Mouse (Mus musculus) kidney, postnatal 10 days (tissue): ENCODE results near the gene Ankrd33.

Source experiments
- DNase-seq: peaks from one replicate; pipeline ENCODE4 v3.0.0; 2021; ENCODE audit warnings: mixed read lengths

Gene Ankrd33

GRCm38 (mm10) chr15:101147115-101147909 lies 31.8 kb downstream of the Ankrd33 start:
- no peak for DNase-seq

DNA sequence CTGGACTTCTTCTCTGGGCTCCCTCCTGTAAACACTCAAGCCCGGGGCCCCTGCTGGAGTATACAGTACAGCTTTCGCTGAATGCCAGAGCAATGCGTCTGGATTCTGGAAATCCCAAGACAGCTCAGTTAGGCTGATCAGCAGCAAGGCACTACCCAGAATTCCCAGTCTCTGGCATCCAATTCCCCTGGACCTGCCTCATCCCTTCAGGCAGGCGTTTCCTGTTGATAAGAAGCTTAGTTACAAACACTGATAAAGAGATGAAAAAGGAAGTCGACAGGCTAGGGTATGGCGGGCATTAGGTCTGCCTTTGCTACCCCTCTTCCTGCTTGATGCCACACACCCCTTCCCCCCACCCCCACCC lies 32.3 kb downstream of the Ankrd33 start:
- no peak for DNase-seq

GRCm38 (mm10) chr15:101148604-101149003 lies 33.0 kb downstream of the Ankrd33 start:
- no peak for DNase-seq

DNA sequence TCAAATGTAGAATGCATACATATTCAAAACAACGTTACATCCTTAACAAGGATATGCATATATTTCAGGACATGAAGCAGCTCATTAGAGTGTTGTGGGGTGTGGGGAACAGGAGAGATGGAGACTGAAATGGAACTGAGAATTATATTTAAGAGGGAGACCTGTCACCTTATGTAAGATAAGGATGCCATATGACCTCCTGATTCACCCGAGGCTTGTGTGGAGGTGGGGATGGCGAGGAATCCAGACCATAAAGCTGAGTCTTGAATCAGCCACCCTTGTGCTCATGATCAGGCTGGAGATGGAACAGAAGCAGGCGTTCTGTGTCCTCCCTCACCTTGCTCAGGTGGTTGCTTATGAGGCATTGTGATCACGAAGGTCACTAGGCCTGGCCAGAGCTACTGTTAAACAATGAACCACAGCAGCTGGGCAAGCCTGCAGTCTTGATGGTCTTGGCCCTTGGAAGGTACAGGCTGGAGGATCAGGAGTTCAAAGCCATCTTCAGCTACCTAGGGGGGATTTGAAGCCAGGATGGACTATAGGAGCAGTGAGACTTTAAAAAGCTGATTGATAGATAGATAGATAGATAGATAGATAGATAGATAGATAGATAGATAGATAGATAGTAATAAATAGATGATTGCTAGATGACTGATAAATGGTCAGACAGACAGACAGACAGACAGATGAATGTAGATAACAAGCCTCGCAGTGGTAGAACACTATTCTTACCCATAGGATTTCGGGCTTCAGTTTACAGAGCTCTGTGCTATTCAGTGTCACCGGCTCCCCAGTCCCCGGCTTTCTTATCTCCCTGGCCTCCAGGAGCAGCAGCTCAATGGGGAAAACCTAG lies 36.1 kb downstream of the Ankrd33 start:
- DNase-seq = no peak

DNA sequence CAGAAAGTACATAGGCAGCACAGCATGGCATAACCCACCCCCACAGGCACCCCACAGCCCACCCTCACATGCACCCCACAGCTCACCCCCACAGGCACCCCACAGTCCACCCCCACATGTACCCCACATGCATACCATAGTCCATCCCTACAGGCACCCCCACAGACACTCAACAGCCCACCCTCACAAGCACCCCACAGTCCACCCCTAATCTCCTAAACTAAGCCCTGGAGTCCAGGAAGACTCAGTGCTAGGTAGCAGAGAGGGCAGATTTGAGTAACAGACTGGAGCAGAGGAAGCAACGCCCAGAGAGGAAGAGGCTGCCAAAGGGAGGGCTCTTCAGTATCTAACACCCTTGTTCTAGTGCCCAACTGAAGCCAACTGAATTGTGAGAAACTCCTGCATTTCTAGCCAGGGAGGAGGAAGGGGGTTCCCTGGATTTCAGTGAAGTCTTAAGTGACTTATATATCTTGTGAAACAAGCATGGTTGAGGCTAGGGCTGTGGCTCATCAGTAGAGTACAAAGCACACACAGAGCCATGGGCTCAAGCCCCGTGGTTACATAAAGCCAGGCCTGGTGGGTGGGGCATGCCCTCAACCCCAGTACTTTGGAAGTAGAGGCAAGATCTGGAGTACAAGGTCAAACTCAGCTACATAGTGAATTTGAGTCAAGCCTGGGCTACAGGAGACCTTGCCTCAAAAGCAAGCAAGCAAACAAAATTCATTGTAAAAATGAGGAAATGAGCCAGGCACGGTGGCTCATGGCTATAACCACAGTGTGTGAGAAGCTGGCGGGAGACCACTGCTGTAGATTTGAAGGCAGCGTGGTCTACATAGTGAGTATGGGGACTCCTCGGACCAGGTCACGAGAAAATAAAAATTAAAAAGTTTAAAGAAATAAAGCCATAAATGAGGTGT lies 39.4 kb downstream of the Ankrd33 start:
- no peak for DNase-seq

DNA sequence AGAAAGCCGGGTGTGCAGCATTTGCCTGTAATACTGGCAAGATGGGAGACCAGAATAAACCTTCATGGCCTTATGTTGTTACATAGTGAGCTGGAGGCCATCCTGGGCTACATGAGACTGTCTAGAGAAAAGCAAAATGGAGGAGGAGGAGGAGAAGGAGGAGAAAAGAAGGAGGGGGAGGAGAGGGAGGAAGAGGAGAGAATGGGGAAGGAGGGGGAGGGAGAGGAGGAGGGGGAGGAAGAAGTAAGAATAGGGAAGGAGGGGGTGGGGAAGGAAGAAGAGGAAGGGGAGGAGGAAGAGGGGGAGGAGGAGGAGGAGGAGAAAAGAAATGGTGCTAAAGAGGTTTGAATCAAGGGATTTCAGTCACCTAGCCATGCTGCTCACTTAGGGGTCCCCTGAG lies 44.6 kb downstream of the Ankrd33 start:
- DNase-seq = no peak

- no peak for DNase-seq
These were observed 45.0 kb downstream of the Ankrd33 start for GRCm38 (mm10) chr15:101160591-101160990.

DNA sequence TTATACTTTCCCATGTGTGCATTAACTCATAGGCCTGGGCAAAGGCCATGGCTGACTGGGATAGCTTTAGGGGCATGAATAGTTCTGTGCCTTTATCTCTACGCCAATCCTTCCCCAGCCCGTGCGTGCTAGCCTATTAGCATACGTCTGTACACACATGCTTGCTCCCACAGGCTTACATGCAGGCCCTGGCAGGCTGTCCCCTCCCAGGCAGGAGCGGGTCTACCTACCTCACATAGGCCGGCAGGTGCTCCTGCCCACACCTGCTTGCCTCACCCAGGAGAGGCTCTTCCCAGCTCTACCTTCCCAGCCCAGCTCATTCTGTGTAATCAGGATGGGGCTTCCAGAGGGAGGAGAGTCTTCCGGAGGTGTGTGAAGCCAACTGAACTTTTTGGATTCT lies 46.0 kb downstream of the Ankrd33 start:
- no peak for DNase-seq

- peak; percentile 56 for DNase-seq
These were observed 47.5 kb downstream of the Ankrd33 start for GRCm38 (mm10) chr15:101163056-101163458.

DNA sequence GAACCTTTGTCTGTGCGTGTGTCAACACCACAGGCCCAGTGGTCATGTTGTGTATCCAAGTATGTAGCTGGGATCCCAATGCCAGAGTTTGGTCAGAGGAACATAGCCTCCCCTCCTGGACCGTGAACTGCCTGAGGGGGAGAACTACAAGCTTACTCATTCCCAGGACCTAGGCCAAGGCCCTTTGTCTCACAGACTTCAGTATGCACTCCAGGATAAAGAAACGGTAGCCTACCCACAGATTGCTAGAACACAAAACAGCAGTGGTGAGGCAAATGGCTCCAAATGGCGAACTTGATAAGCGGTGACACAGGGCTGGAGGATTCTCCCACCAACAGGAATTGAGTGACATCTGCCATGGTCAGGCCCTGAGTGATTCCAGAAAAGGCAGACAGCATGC lies 48.3 kb downstream of the Ankrd33 start:
- no peak for DNase-seq

DNA sequence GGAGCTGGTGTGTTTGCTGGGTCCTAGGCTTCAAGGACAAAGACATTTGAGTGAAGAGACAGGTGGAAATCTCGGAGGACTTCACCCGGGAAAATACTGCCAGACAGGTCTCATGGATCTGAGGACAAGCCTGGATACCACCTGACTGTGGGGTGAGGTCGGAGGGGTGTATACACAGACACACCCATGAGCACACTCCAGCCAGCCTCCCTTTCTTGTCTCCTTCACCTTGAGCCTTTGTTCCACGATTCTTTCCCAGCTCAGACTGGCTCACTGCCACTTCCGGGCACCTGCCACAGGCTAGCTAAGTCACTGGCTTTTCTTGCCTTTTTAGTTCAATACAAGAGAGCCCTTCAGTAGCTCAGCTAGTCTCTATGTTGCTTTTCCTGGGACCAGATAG lies 48.7 kb downstream of the Ankrd33 start:
- no peak for DNase-seq

- DNase-seq = peak; percentile 74
These were observed 50.3 kb downstream of the Ankrd33 start for GRCm38 (mm10) chr15:101165658-101166437.

DNA sequence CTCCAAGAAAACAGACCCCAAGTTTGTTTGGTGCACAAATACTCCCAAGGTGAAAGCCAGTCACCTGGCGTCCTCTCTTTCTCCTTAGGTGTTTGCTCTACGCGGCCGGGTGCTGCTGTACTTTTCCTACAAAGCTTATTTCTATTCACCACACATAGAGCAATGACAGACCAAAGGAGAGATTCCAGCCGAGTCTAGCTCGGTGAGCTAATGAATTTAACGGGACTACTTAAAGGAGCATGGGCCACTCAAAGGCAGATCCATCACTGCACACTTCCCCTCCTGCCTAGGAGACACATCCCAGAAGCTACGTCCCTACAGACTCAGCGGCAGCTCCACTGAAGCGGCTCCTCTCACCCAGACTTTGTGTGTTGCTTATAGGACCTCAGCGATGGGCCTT lies 52.0 kb downstream of the Ankrd33 start:
- DNase-seq = no peak
